Mouse (Mus musculus) activated CD4-positive, CD25-positive, alpha-beta regulatory T cell, adult 9 weeks (primary cell): ENCODE measurements around the gene Ado. TPM values are rescaled to one million over a fixed set of nuclear protein-coding genes. Genes with fewer than 3 reads are reported as not detected.

ENCODE experiments used
- polyA plus RNA-seq: library from polyadenylated mRNA; unstranded; fragments of 100-300 nt; shearing (Covaris generic); gene quantifications from one replicate; pipeline ENCODE4 v1.2.1, GENCODE M21; 2017

The Ado gene
- 8.7 TPM for polyA plus RNA-seq

GRCm38 (mm10) chr10:67548877-67549731 is at the start of gene Ado:
Gene Ado, minus strand, starts transcription at chr10:67548955.

DNA sequence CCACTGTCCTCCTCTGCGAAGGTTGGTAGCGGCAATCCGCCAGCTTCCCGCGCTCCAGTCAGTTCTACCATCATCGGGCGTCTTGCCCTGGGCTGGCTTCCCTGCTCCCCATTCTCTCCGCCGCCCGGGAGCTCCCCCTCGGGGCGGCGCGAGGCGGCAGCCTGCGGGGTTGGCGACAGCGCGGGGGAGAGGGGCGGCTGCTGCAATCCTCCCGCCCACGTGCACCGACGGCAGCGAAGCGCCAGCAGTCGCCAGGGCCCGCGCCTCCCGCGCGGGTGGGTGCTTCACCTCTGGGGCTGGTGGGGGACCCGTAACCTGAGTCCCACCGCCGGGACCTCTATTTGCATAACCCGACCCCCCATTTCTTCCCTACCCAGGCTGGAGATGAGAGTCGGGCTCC is 13.5 kb downstream of the Ado start, which contains the start of gene Egr2:
Gene Egr2 (plus strand): TSS at position 220 of the 400 bp plus-strand sequence.

Other genes with a start within 250 kb of the Ado start
- gene Egr2, start 13.5 kb downstream of the Ado start, polyA plus RNA-seq: 71.5 TPM